Mouse (Mus musculus) stomach, embryonic 16.5 days (tissue): Measurements from ENCODE around the gene Calm3. TPM values are rescaled to one million over a fixed set of nuclear protein-coding genes. Genes with fewer than 3 reads are reported as not detected.
"Not testable (repeated sequence)": the region's sequence is repeated elsewhere in the genome, so short reads cannot be mapped to it uniquely, and the experiment has no call there.

Experiments used
- ATAC-seq: fragments of 200-750 bp; cut with Nextera tagmentation; 2 replicates; pipeline ENCODE4 v1.8.0; 2017; ENCODE audit warnings: moderate number of reproducible peaks, moderate TSS enrichment; ENCODE audit not compliant: insufficient read depth, low FRiP score
- H3K27ac ChIP-seq: fragments of 300-500 bp; sonication (generic); 2 replicates; pipeline ENCODE4 v1.5.1; 2014; ENCODE audit warnings: low read length
- H3K27me3 ChIP-seq: fragments of 300-500 bp; sonication (generic); 2 replicates; pipeline ENCODE4 v1.6.1; 2014; ENCODE audit warnings: low read length, control low read depth, mixed read lengths; ENCODE audit not compliant: control insufficient read depth, insufficient read depth
- H3K36me3 ChIP-seq: fragments of 300-500 bp; sonication (generic); 2 replicates; pipeline ENCODE4 v1.6.1; 2014; ENCODE audit warnings: low read length; ENCODE audit not compliant: control insufficient read depth, insufficient read depth
- H3K4me1 ChIP-seq: fragments of 300-500 bp; sonication (generic); 2 replicates; pipeline ENCODE4 v1.6.1; 2014; ENCODE audit warnings: low read length, control low read depth, mixed read lengths; ENCODE audit not compliant: control insufficient read depth, insufficient read depth
- H3K4me2 ChIP-seq: fragments of 300-500 bp; sonication (generic); 2 replicates; pipeline ENCODE4 v1.6.1; 2014; ENCODE audit warnings: low read depth, low read length, mixed read lengths
- H3K4me3 ChIP-seq: fragments of 300-500 bp; sonication (generic); replicated peaks from 2 replicates; pipeline ENCODE4 v1.5.1; 2014; ENCODE audit warnings: mild to moderate bottlenecking, low read length
- H3K9ac ChIP-seq: fragments of 300-500 bp; sonication (generic); 2 replicates; pipeline ENCODE4 v1.6.1; 2014; ENCODE audit warnings: low read length
- H3K9me3 ChIP-seq: fragments of 300-500 bp; sonication (generic); replicated peaks from 2 replicates; pipeline ENCODE4 v1.6.1; 2016; ENCODE audit warnings: low read length, control low read depth; ENCODE audit not compliant: control insufficient read depth
- WGBS: fragments of 180-500 bp; shearing (Covaris S2); extraction: QIAGEN DNeasy Blood & Tissue Kit; methylation state at CpG from one replicate; pipeline ENCODE4 v1.1.7; 2014; 5-methylcytosine and 5-hydroxymethylcytosine counted together
- polyA plus RNA-seq: library from polyadenylated mRNA; unstranded; fragments of >200 nt; fragmentation: Nextera tagmentation; extraction: Ambion mirVana; gene quantifications from 2 replicates; pipeline ENCODE4 v1.2.1, GENCODE M21; 2015

Gene Calm3
- polyA plus RNA-seq = 120 and 126 TPM in 2 replicates

DNA sequence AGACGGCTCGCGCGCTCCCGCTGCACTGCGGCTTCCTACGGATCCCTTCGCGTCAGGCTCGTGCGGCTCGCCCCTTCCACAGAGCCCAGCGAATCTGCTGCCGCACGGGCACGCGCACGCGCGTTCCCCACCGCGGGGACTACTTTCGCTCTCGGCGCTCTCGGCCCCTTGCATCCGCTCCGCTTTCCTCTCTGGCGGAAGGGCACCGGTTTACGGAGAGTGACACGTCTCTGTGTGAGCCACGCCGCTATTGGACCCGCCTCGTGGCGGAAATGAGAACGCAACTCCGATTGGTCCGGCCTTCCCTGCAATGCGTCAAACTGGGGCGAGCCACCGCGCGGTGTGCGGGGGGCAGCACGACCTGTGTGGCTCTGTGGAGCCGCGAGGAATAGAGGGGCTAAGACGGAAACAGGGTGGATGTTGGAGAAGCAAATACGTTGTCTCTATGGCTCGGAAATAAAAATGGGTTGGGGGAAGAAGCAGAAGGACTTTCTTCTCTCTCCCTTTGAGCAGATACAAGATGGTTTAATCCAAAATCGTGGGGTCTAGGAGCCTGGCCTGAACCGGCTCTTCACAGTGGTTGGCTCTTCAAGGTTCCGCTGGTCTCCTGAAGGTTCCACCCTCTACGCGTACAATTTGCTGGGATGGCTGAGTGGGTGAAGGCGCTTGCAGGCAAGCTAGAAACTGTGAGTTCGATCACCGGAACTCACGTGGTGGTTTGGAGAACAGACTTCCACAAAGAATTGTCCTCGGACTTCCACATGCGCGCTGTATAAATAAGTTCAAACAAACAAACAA lies at the start of gene Calm3:
TSS of gene Calm3 (minus strand) at position 78 of the 798 bp plus-strand sequence.
- Histone ChIP-seq H3K4me1 (peaks cover 33% of the 10 kb centered on the region), H3K27me3 (no peaks in the 10 kb centered on the region), H3K27ac (peak within 1 kb of the TSS; percentile 95), H3K4me3 (peak within 1 kb of the TSS; percentile 90), H3K36me3 (no peaks in the 10 kb centered on the region; the same call in 1 of the 2 replicates), H3K9me3 (no peaks in the 10 kb centered on the region), H3K9ac (peak within 1 kb of the TSS; percentile 95), H3K4me2 (peak within 1 kb of the TSS; percentile 95)
- peak; percentile 92 for ATAC-seq
- 2% methylated on average over 64 of the region's 64 CpGs for WGBS

DNA sequence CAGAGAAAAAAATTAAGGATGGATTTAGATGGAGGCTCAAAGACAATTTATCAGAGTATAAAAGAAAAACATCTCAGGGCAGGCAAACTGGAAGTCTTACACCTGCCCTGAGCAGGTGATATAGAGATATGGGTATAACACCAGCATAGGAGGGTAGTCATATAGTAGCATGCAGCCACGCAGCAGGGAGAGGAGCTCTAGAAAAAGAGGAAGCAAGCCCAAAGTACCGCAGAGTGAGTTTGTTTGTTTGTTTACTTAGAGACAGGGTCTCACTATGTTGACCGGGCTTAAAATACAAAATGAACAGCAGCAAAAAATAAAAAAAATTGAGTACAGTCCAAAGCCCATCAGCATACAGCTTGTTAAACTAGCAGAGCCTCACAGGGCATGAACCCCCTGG lies 47.2 kb upstream of the Calm3 start:
- Histone ChIP-seq H3K9me3 (0 out of 2 replicates have a peak, but pooled peaks cover 4% of the 10 kb centered on the region), H3K4me2 (no peak overlapping the region), H3K27me3 (no peaks in the 10 kb centered on the region), H3K27ac (no peak overlapping the region), H3K9ac (no peak overlapping the region), H3K4me3 (no peak overlapping the region), H3K36me3 (no peaks in the 10 kb centered on the region), H3K4me1 (no peaks in the 10 kb centered on the region)
- 63% methylated on average over 3 of the region's 3 CpGs for WGBS
- ATAC-seq = no peak

DNA sequence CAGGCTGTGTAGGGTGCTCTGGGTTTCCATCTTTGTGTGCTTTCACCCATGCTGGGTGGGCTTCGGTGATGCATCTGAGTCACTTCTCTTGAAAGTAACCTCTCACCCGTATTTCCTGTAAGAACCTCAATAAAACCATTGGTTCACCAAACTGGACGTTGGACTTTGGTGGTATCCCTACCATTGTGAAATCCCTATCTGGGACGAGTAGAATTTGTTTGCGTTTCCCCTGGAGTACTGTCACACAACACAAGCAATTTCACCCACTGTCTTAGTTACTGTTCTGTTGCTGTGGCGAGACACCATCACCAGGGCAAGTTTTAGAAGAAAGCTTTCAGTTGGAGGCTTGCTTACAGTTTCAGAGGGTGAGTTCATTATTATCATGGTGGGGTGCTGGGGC lies 44.5 kb upstream of the Calm3 start:
- 78% methylated on average over 6 of the region's 6 CpGs for WGBS
- no peak overlapping the region for H3K9ac ChIP-seq
- no peak overlapping the region for H3K4me3 ChIP-seq
- H3K36me3 ChIP-seq = no peaks in the 10 kb centered on the region
- H3K9me3 ChIP-seq = 0 out of 2 replicates have a peak, but pooled peaks cover 4% of the 10 kb centered on the region
- H3K4me1 ChIP-seq = no peaks in the 10 kb centered on the region
- no peak overlapping the region for H3K4me2 ChIP-seq
- ATAC-seq = no peak
- no peaks in the 10 kb centered on the region for H3K27me3 ChIP-seq
- H3K27ac ChIP-seq = no peak overlapping the region

DNA sequence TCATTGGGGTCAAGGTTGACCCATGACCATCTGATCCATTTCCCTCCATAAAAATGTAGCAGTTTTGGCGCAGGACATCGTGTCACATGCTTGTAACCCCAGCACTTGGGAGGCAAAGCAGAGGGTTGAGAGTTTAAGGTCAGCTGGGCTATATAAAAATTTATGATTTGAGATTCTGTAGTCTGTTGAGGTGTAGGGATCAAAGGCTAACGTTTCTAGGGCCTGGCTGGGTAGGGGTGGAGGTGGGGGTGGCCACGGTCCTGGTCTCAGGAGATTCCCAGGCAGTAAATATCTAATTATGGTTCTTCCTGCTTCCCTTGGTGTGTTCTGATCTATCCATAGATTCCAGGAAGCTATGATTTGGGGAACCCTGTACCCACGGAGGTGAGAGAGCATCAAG lies 37.8 kb upstream of the Calm3 start:
- no peaks in the 10 kb centered on the region for H3K4me1 ChIP-seq
- no peak for ATAC-seq
- H3K36me3 ChIP-seq = no peaks in the 10 kb centered on the region
- H3K9ac ChIP-seq = no peak overlapping the region
- H3K9me3 ChIP-seq = no peaks in the 10 kb centered on the region
- no peak overlapping the region for H3K27ac ChIP-seq
- no peaks in the 10 kb centered on the region for H3K27me3 ChIP-seq
- WGBS = 65% methylated on average over 5 of the region's 5 CpGs
- H3K4me2 ChIP-seq = no peak overlapping the region
- no peak overlapping the region for H3K4me3 ChIP-seq

DNA sequence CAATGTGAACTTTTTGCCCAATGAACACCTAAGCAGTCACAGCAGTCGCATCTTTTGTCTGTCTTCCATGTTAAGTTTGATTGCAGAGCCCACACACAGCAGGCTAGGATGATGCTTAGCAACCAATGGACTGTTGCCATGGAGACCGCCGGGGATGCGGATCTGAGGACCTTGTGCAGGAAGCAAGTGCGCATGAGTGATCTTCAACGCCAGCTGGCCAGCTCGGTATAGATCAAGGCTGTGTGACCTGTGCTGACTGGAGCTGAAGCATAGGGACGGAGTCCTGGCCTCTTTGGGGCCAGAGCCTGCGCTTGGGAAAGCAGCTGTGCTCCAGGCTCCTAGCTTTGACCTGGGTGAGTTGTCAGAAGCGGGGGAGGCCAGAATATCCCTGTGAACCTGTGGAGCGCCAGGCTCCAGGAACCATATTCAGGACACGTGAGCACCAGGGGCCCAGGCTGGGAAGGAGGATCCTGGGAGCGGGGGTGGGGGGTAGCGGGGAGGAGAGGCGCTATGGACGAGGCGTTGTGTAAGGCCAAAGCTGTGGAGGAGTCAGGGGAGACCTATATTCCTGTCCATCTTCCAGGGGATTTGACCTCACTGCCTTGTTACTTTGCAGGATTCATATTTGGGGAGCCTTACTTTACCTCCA lies 35.7 kb upstream of the Calm3 start, which contains the start of gene Pnmal1:
TSS of gene Pnmal1 (plus strand) at position 141 of the 649 bp plus-strand sequence.
- whole genome bisulfite sequencing = 23% methylated on average over 17 of the region's 17 CpGs
- peak within 1 kb of the TSS; percentile 15; the same call in 1 of the 2 replicates for H3K9ac ChIP-seq
- no peak within 1 kb of the TSS for H3K4me2 ChIP-seq
- H3K36me3 ChIP-seq = no peaks in the 10 kb centered on the region
- no peaks in the 10 kb centered on the region for H3K27me3 ChIP-seq
- no peaks in the 10 kb centered on the region for H3K4me1 ChIP-seq
- no peak within 1 kb of the TSS for H3K4me3 ChIP-seq
- H3K27ac ChIP-seq = no peak within 1 kb of the TSS
- H3K9me3 ChIP-seq = no peaks in the 10 kb centered on the region
- peak; percentile 66; the same call in 1 of the 2 replicates for ATAC-seq

DNA sequence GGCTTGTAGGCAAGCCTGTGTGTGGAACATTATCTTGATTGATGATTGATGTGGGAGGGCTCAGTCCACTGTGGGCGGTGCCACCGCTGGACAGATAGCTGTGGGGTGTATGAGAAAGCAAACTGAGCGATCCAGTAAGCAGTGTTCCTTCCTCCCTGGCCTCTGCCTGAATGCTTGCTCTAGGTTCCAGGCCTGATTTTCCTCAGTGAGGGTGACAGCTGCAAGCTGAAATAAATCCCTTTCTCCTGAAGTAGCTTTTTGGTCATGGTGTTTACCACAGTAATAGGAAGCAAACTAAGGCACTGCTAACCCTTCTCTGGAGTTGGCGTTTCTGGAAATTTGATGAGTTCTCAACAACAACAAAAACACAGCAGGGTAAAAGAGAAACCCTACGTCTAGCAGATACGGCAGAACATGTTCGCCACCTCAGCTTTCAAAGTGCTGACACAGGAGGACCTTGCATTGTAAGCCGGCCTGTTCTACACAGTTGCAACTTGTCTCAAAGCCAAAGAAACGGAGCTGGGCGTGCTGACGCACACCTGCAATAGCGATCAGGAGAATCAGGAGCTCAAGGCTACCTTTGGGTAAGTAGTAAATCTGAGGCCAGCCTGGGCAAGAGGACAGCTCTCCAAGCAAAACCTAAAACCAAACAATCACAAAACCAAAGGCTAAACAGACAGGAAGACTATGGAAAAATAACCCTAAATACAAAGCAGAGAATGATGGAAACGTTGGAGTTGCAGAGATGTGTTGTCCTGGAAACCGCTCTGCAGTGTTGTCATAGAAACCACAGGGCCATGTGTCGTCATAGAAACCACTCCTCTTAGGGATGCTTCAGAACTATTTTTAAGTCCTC lies 32.7 kb upstream of the Calm3 start:
- Histone ChIP-seq H3K9me3 (no peaks in the 10 kb centered on the region), H3K4me1 (no peaks in the 10 kb centered on the region), H3K9ac (no peak overlapping the region), H3K36me3 (no peaks in the 10 kb centered on the region), H3K4me3 (no peak overlapping the region), H3K4me2 (no peak overlapping the region), H3K27me3 (no peaks in the 10 kb centered on the region), H3K27ac (no peak overlapping the region)
- 65% methylated on average over 15 of the region's 15 CpGs for WGBS
- ATAC-seq = no peak

DNA sequence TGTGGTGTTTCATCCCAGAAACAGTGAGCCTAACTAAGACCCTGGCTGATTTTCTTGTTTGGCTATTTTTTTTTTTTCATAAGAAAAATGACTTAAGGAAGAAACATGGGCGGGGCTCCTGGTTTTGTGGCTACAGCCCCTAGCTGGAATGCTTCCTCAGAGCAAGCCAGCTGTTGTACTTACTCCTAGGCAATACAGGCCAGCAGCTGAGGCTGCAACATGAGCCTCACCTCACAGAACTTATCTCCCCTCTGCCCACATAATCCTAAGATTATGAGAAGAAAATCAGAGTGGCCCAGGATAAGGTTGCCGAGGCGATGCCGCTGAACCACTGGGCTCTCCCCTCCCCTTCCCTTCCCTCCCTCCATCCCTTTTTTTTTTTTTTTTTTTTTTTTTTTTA lies 31.8 kb upstream of the Calm3 start:
- Histone ChIP-seq H3K4me1 (no peaks in the 10 kb centered on the region), H3K27ac (no peak overlapping the region), H3K4me3 (no peak overlapping the region), H3K9ac (no peak overlapping the region), H3K9me3 (no peaks in the 10 kb centered on the region), H3K27me3 (no peaks in the 10 kb centered on the region), H3K36me3 (no peaks in the 10 kb centered on the region), H3K4me2 (no peak overlapping the region)
- 68% methylated on average over 4 of the region's 4 CpGs for WGBS
- ATAC-seq = no peak

DNA sequence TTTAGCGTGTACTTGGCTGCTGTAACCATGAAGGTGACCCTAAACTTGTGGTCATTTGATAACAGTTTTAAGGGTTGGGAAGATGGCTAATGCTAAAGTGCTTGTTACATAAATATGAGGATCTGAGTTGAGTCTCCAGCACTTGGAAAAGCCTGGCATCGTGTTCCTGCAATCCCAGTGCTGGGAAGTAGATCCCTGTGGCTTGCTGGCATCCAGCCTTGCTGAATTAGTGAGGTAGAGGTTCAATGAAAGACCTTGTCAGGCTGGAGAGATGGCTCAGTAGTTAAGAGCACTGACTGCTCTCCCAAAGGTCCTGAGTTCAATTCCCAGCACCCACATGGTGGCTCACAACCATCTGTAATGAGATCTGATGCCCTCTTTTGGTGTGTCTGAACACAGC lies 29.9 kb upstream of the Calm3 start:
- not testable (repeated sequence) for H3K27me3 ChIP-seq, H3K4me2 ChIP-seq, ATAC-seq, H3K4me3 ChIP-seq, H3K9me3 ChIP-seq, H3K36me3 ChIP-seq, H3K4me1 ChIP-seq, H3K9ac ChIP-seq, H3K27ac ChIP-seq
- 70% methylated on average over 2 of the region's 2 CpGs for WGBS
